Mouse (Mus musculus): ENCODE measurements around the gene P2rx6. TPM values are rescaled to one million over a fixed set of nuclear protein-coding genes. Genes with fewer than 3 reads are reported as not detected.
A peak's percentile ranks its signal among the peaks of the same experiment; 100 is the strongest.

P2rx6 gene
- polyA plus RNA-seq, 1 experiment, result 2.9 TPM

- Histone ChIP-seq H3K27ac (ENCODE audit: insufficient read depth, low read length) (no peak overlapping the region), H3K4me1 (ENCODE audit: control insufficient read depth, insufficient read depth, low read length) (peaks cover 7% of the 10 kb centered on the region; the same call in 1 of the 2 replicates), H3K4me3 (ENCODE audit: insufficient read depth, low read length) (no peak overlapping the region)
- TF ChIP-seq CTCF (IDR thresholded peaks at IDR 0.05; ENCODE audit: extremely low read depth, insufficient read depth, low read length), result peak; percentile 96
- no peak for TF ChIP-seq POLR2A (IDR thresholded peaks at IDR 0.05; ENCODE audit: extremely low read depth, insufficient read depth, low read length)
Observed at GRCm38 (mm10) chr16:17557947-17558480, 3.7 kb upstream of the P2rx6 start.

DNA sequence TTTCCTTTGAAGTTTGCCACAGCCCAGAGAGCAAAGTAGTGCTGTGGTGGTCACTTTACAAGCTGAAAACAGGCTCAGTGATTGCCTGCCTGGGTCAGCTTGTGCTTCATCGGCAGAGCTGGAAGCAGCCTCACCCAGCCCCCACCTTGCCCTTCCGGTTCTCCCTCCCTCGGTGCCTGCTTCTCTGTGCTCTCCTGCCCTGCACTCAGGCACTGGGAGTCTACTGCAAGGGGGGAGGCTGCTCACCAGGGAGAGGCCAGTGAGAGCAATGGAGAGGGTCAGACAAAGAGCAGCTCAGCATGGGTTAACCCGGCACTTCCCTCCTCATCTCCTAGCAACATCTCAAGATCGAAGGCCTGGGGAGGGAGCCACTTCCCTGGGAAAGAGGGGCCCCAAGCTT lies 2.9 kb upstream of the P2rx6 start:
- Histone ChIP-seq H3K4me3 (ENCODE audit: insufficient read depth, low read length) (no peak overlapping the region), H3K4me1 (ENCODE audit: control insufficient read depth, insufficient read depth, low read length) (peaks cover 7% of the 10 kb centered on the region; the same call in 1 of the 2 replicates), H3K27ac (ENCODE audit: insufficient read depth, low read length) (no peak overlapping the region)
- TF ChIP-seq CTCF (IDR thresholded peaks at IDR 0.05; ENCODE audit: extremely low read depth, insufficient read depth, low read length) (no peak), POLR2A (IDR thresholded peaks at IDR 0.05; ENCODE audit: extremely low read depth, insufficient read depth, low read length) (no peak)

GRCm38 (mm10) chr16:17559396-17560027 lies 2.2 kb upstream of the P2rx6 start:
- Histone ChIP-seq H3K4me1 (ENCODE audit: control insufficient read depth, insufficient read depth, low read length) (peaks cover 10% of the 10 kb centered on the region; the same call in 1 of the 2 replicates), H3K27ac (ENCODE audit: insufficient read depth, low read length) (no peak overlapping the region), H3K4me3 (ENCODE audit: insufficient read depth, low read length) (no peak overlapping the region)
- TF ChIP-seq CTCF (IDR thresholded peaks at IDR 0.05; ENCODE audit: extremely low read depth, insufficient read depth, low read length), result no peak
- TF ChIP-seq POLR2A (IDR thresholded peaks at IDR 0.05; ENCODE audit: extremely low read depth, insufficient read depth, low read length), result no peak

DNA sequence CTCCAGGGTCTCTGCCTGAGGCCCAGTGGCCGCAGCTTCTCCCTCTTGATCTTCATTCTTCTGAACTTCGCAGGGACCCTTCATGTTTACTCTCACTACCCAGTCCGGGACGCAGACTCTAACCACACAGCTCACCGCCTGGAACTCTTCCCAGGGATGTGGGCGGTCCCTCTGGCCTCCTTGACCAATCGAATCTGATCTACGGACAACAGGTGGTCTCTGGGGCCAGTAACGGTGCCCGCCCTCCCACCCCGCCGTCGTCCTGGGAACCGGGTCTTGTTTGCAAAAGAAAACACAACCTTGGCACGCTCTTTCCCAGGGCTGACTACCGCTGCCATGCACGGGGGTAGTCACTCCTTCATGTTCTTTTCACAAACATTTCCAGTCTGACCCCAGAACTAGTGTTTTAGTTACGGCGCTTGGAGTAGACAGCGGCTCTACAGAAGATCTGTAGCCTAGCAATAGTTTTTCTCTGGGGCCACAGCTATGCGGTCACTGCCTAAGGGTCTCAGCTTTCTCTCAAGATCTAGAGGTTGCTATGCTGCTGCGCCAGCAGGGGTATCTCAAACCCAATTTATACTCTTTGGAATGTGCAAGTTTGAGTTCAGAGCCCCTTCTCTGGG lies 446 bp upstream of the P2rx6 start, which contains the start of gene Lrrc74b:
Lrrc74b (minus strand) TSS at position 120 of the 623 bp plus-strand sequence.
- Histone ChIP-seq H3K27ac (ENCODE audit: insufficient read depth, low read length) (peak within 1 kb of the TSS; percentile 58; the same call in 1 of the 2 replicates), H3K4me3 (ENCODE audit: insufficient read depth, low read length) (peak within 1 kb of the TSS; percentile 4; the same call in 1 of the 2 replicates), H3K4me1 (ENCODE audit: control insufficient read depth, insufficient read depth, low read length) (peaks cover 15% of the 10 kb centered on the region; the same call in 1 of the 2 replicates)
- TF ChIP-seq CTCF (IDR thresholded peaks at IDR 0.05; ENCODE audit: extremely low read depth, insufficient read depth, low read length), result no peak
- no peak for TF ChIP-seq POLR2A (IDR thresholded peaks at IDR 0.05; ENCODE audit: extremely low read depth, insufficient read depth, low read length)

- Histone ChIP-seq H3K4me1 (ENCODE audit: control insufficient read depth, insufficient read depth, low read length) (peaks cover 10% of the 10 kb centered on the region; the same call in 1 of the 2 replicates), H3K27ac (ENCODE audit: insufficient read depth, low read length) (peak overlapping the region; percentile 79), H3K4me3 (ENCODE audit: insufficient read depth, low read length) (no peak overlapping the region)
- TF ChIP-seq CTCF (IDR thresholded peaks at IDR 0.05; ENCODE audit: extremely low read depth, insufficient read depth, low read length) (no peak), POLR2A (IDR thresholded peaks at IDR 0.05; ENCODE audit: extremely low read depth, insufficient read depth, low read length) (no peak)
Observed at GRCm38 (mm10) chr16:17563580-17563979, 1.9 kb downstream of the P2rx6 start.

- Histone ChIP-seq H3K27ac (ENCODE audit: insufficient read depth, low read length) (peak overlapping the region; percentile 79), H3K4me1 (ENCODE audit: control insufficient read depth, insufficient read depth, low read length) (peaks cover 10% of the 10 kb centered on the region; the same call in 1 of the 2 replicates), H3K4me3 (ENCODE audit: insufficient read depth, low read length) (no peak overlapping the region)
- TF ChIP-seq POLR2A (IDR thresholded peaks at IDR 0.05; ENCODE audit: extremely low read depth, insufficient read depth, low read length) (no peak), CTCF (IDR thresholded peaks at IDR 0.05; ENCODE audit: extremely low read depth, insufficient read depth, low read length) (no peak)
Observed at GRCm38 (mm10) chr16:17564221-17564620, 2.5 kb downstream of the P2rx6 start.

DNA sequence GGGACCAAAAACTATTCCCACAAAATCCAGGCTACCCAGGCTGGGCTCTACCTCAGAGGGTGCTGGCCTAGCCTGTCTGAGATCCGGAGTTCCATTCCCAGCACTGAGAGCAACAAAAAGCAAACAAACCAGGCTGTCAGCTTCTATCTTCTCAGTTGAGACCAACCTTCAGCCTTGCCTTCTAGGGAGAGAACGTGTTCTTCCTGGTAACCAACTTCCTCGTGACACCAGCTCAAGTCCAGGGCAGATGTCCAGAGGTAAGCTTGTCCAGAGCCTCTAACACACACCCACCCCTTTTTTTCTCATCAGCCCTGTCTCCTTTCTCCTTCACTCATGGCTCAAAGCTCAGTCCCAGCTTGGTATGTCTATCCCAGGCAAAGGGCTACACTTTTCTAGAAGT lies 3.1 kb downstream of the P2rx6 start:
- Histone ChIP-seq H3K4me3 (ENCODE audit: insufficient read depth, low read length) (no peak overlapping the region), H3K27ac (ENCODE audit: insufficient read depth, low read length) (peak overlapping the region; percentile 78), H3K4me1 (ENCODE audit: control insufficient read depth, insufficient read depth, low read length) (peaks cover 10% of the 10 kb centered on the region; the same call in 1 of the 2 replicates)
- TF ChIP-seq CTCF (IDR thresholded peaks at IDR 0.05; ENCODE audit: extremely low read depth, insufficient read depth, low read length), result no peak
- TF ChIP-seq POLR2A (IDR thresholded peaks at IDR 0.05; ENCODE audit: extremely low read depth, insufficient read depth, low read length), result no peak

DNA sequence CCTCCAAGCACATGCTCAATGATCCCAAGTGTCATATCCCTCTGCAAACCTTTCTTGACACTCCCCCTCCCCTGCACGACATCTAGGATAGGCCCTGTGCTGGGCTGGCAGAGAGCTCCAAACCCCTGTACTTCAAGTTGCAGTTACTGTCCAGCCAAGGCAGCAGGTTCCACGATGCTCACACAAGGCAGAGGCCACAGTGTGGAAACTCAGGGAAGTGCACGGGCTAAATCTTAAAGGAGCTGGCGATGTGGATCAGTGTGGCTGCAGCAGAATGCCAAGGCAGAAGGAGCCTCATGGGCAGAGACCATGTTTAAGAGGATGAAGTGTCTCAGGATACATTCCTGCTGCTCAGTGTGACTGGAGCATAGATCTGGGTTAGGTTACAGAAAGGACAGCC lies 4.5 kb downstream of the P2rx6 start:
- TF ChIP-seq CTCF (IDR thresholded peaks at IDR 0.05; ENCODE audit: extremely low read depth, insufficient read depth, low read length) (0 out of 2 replicates have a peak, but pooled peaks have one; percentile 14), POLR2A (IDR thresholded peaks at IDR 0.05; ENCODE audit: extremely low read depth, insufficient read depth, low read length) (no peak)
- Histone ChIP-seq H3K4me1 (ENCODE audit: control insufficient read depth, insufficient read depth, low read length) (peaks cover 10% of the 10 kb centered on the region; the same call in 1 of the 2 replicates), H3K27ac (ENCODE audit: insufficient read depth, low read length) (no peak overlapping the region), H3K4me3 (ENCODE audit: insufficient read depth, low read length) (no peak overlapping the region)

GRCm38 (mm10) chr16:17575870-17576824 lies 14.5 kb downstream of the P2rx6 start:
- Histone ChIP-seq H3K4me3 (ENCODE audit: insufficient read depth, low read length) (peak overlapping the region; percentile 65), H3K4me1 (ENCODE audit: control insufficient read depth, insufficient read depth, low read length) (peaks cover 1% of the 10 kb centered on the region; the same call in 1 of the 2 replicates), H3K27ac (ENCODE audit: insufficient read depth, low read length) (peak overlapping the region; percentile 66)
- TF ChIP-seq CTCF (IDR thresholded peaks at IDR 0.05; ENCODE audit: extremely low read depth, insufficient read depth, low read length) (no peak), POLR2A (IDR thresholded peaks at IDR 0.05; ENCODE audit: extremely low read depth, insufficient read depth, low read length) (peak; percentile 72)

Measured in cortical plate, adult 2 months (tissue).